Mouse (Mus musculus) macrophage (primary cell): ENCODE data around the gene Lyg1. TPM values are rescaled to one million over a fixed set of nuclear protein-coding genes. Genes with fewer than 3 reads are reported as not detected.

ENCODE experiments used
- H3K27ac ChIP-seq: fragments of 350-480 bp; formaldehyde crosslinking; 2 replicates; pipeline ENCODE4 v1.9.0; 2021
- H3K36me3 ChIP-seq: fragments of 350-480 bp; formaldehyde crosslinking; 2 replicates; pipeline ENCODE4 v1.9.0; 2021; ENCODE audit errors: inconsistent target
- H3K4me3 ChIP-seq: fragments of 350-480 bp; formaldehyde crosslinking; 2 replicates; pipeline ENCODE4 v1.9.0; 2021; ENCODE audit errors: inconsistent target
- H3K79me2 ChIP-seq: fragments of 350-480 bp; formaldehyde crosslinking; 2 replicates; pipeline ENCODE4 v1.9.0; 2021; ENCODE audit errors: inconsistent target
- WGBS: methylation state at CpG from one replicate; pipeline ENCODE4 v1.1.7; 2026; ENCODE audit warnings: inconsistent platforms; ENCODE audit not compliant: missing documents; 5-methylcytosine and 5-hydroxymethylcytosine counted together
- polyA plus RNA-seq: library from polyadenylated mRNA; stranded (reverse); fragments of 250-400 nt; gene quantifications from 3 replicates; pipeline ENCODE4 v1.2.4, GENCODE M21; 2018; ENCODE audit warnings: inconsistent platforms
- total RNA-seq, 78 experiments: library from RNA; depleted of rRNA; stranded (reverse); fragments of 250-400 nt; gene quantifications; 1 replicate in 9 of 78; 2 replicates in 24 of 78; 3 replicates in 43 of 78; 4 replicates in 2 of 78; pipeline ENCODE4 v1.2.4; 2018; ENCODE audit warnings: inconsistent platforms in 56 of 78

The Lyg1 gene
- not detected for total RNA-seq (2018; cell fraction: chromatin; rRNA removed)
- total RNA-seq (2018; cell fraction: cytosol; rRNA removed): not detected
- not detected for total RNA-seq (2018; cell fraction: nucleus; rRNA removed)
- polyA plus RNA-seq: not detected in 3 replicates

- WGBS: 91% methylated on average over 5 of the region's 5 CpGs
Observed at GRCm38 (mm10) chr1:37957659-37958058, at the start of gene Lyg1. Gene Lyg1, minus strand, starts transcription at chr1:37957759.

GRCm38 (mm10) chr1:38006741-38007140 lies 49.2 kb upstream of the Lyg1 start:
- Histone ChIP-seq H3K79me2 (peaks cover 100% of the 10 kb centered on the region), H3K4me3 (no peak overlapping the region), H3K36me3 (no peaks in the 10 kb centered on the region), H3K27ac (no peak overlapping the region)
- WGBS: 89% methylated on average over 3 of the region's 3 CpGs

More at GRCm38 (mm10) chr1:37957659-37958058, at the start of gene Lyg1:
- Histone ChIP-seq H3K4me3 (no peak within 1 kb of the TSS), H3K36me3 (no peaks in the 10 kb centered on the region), H3K79me2 (no peaks in the 10 kb centered on the region), H3K27ac (no peak within 1 kb of the TSS)

GRCm38 (mm10) chr1:38003046-38003445 lies 45.5 kb upstream of the Lyg1 start:
- Histone ChIP-seq H3K27ac (no peak overlapping the region), H3K4me3 (no peak overlapping the region), H3K36me3 (no peaks in the 10 kb centered on the region), H3K79me2 (peaks cover 96% of the 10 kb centered on the region)
- 95% methylated on average over 3 of the region's 3 CpGs for whole genome bisulfite sequencing

GRCm38 (mm10) chr1:38001956-38002355 lies 44.4 kb upstream of the Lyg1 start:
- WGBS: 93% methylated on average over 7 of the region's 9 CpGs
- H3K4me3 ChIP-seq: no peak overlapping the region
- H3K27ac ChIP-seq: no peak overlapping the region

GRCm38 (mm10) chr1:38000844-38001243 lies 43.3 kb upstream of the Lyg1 start:
- H3K27ac ChIP-seq: no peak overlapping the region
- no peak overlapping the region for H3K4me3 ChIP-seq
- no peaks in the 10 kb centered on the region for H3K36me3 ChIP-seq
- H3K79me2 ChIP-seq: peaks cover 84% of the 10 kb centered on the region
- WGBS: 97% methylated on average over 8 of the region's 8 CpGs

More at GRCm38 (mm10) chr1:38001956-38002355, 44.4 kb upstream of the Lyg1 start:
- no peaks in the 10 kb centered on the region for H3K36me3 ChIP-seq
- H3K79me2 ChIP-seq: peaks cover 86% of the 10 kb centered on the region

- H3K79me2 ChIP-seq: peaks cover 84% of the 10 kb centered on the region
- WGBS: 75% methylated on average over 3 of the region's 3 CpGs
- 0 out of 2 replicates have a peak overlapping the region, but pooled peaks have one; percentile 1 for H3K27ac ChIP-seq
- H3K4me3 ChIP-seq: no peak overlapping the region
- H3K36me3 ChIP-seq: peaks cover 11% of the 10 kb centered on the region
Observed at GRCm38 (mm10) chr1:37999552-37999951, 42.0 kb upstream of the Lyg1 start.

GRCm38 (mm10) chr1:37998371-37999199 lies 41.0 kb upstream of the Lyg1 start:
- peaks cover 20% of the 10 kb centered on the region for H3K36me3 ChIP-seq
- peaks cover 84% of the 10 kb centered on the region for H3K79me2 ChIP-seq
- H3K4me3 ChIP-seq: peak overlapping the region; percentile 83
- peak overlapping the region; percentile 53 for H3K27ac ChIP-seq
- WGBS: 3% methylated on average over 44 of the region's 47 CpGs

- under 1% methylated on average over 50 of the region's 50 CpGs for WGBS
- peak within 1 kb of the TSS; percentile 78 for H3K27ac ChIP-seq
Observed at GRCm38 (mm10) chr1:37997867-37998266, 40.3 kb upstream of the Lyg1 start, which contains the start of the genes Txndc9 and Eif5b. Gene Txndc9, minus strand, starts transcription at chr1:37997893. Gene Eif5b, plus strand, starts transcription at chr1:37998010.

GRCm38 (mm10) chr1:37996877-37997484 lies 39.4 kb upstream of the Lyg1 start:
- WGBS: 2% methylated on average over 42 of the region's 42 CpGs
- peaks cover 84% of the 10 kb centered on the region for H3K79me2 ChIP-seq
- peak overlapping the region; percentile 83 for H3K4me3 ChIP-seq
- H3K27ac ChIP-seq: peak overlapping the region; percentile 78
- peaks cover 35% of the 10 kb centered on the region for H3K36me3 ChIP-seq

More at GRCm38 (mm10) chr1:37997867-37998266, 40.3 kb upstream of the Lyg1 start, which contains the start of the genes Txndc9 and Eif5b:
- H3K79me2 ChIP-seq: peaks cover 84% of the 10 kb centered on the region
- peaks cover 27% of the 10 kb centered on the region for H3K36me3 ChIP-seq
- H3K4me3 ChIP-seq: peak within 1 kb of the TSS; percentile 83

GRCm38 (mm10) chr1:37996226-37996625 lies 38.7 kb upstream of the Lyg1 start:
- Histone ChIP-seq H3K79me2 (peaks cover 84% of the 10 kb centered on the region), H3K27ac (peak overlapping the region; percentile 78), H3K36me3 (peaks cover 42% of the 10 kb centered on the region), H3K4me3 (peak overlapping the region; percentile 83)
- WGBS: 42% methylated on average over 3 of the region's 3 CpGs

GRCm38 (mm10) chr1:37987856-37988255 lies 30.3 kb upstream of the Lyg1 start:
- H3K4me3 ChIP-seq: no peak overlapping the region
- H3K36me3 ChIP-seq: peaks cover 69% of the 10 kb centered on the region
- peaks cover 19% of the 10 kb centered on the region for H3K79me2 ChIP-seq
- WGBS: 90% methylated on average over 5 of the region's 5 CpGs
- no peak overlapping the region for H3K27ac ChIP-seq

GRCm38 (mm10) chr1:37985764-37986323 lies 28.3 kb upstream of the Lyg1 start:
- no peaks in the 10 kb centered on the region for H3K79me2 ChIP-seq
- 92% methylated on average over 9 of the region's 9 CpGs for WGBS
- H3K27ac ChIP-seq: no peak overlapping the region
- no peak overlapping the region for H3K4me3 ChIP-seq
- peaks cover 50% of the 10 kb centered on the region for H3K36me3 ChIP-seq

- WGBS: 100% methylated on average over 1 of the region's 1 CpGs
- no peak overlapping the region for H3K4me3 ChIP-seq
- H3K27ac ChIP-seq: no peak overlapping the region
- no peaks in the 10 kb centered on the region for H3K79me2 ChIP-seq
- peaks cover 36% of the 10 kb centered on the region; the same call in 1 of the 2 replicates for H3K36me3 ChIP-seq
Observed at GRCm38 (mm10) chr1:37984326-37984725, 26.8 kb upstream of the Lyg1 start.

- no peaks in the 10 kb centered on the region for H3K36me3 ChIP-seq
- H3K4me3 ChIP-seq: no peak overlapping the region
- no peaks in the 10 kb centered on the region for H3K79me2 ChIP-seq
- H3K27ac ChIP-seq: no peak overlapping the region
- WGBS: 99% methylated on average over 7 of the region's 7 CpGs
Observed at GRCm38 (mm10) chr1:37977303-37977702, 19.7 kb upstream of the Lyg1 start.
